Mouse (Mus musculus): Measurements from ENCODE around the gene Palm2. TPM values are rescaled to one million over a fixed set of nuclear protein-coding genes. Genes with fewer than 3 reads are reported as not detected.

Gene Palm2
- polyA plus RNA-seq, 1 experiment from 2014 or later = 0.58 TPM

GRCm38 (mm10) chr4:57434705-57435360, 786 bp downstream of the Palm2 start:
- Histone ChIP-seq H3K36me3 (ENCODE audit: control insufficient read depth, insufficient read depth, low read length) (no peaks in the 10 kb centered on the region), H3K27me3 (ENCODE audit: control insufficient read depth, insufficient read depth, low read length) (peaks cover 28% of the 10 kb centered on the region), H3K27ac (ENCODE audit: low read depth, low read length) (no peak overlapping the region), H3K9me3 (ENCODE audit: control insufficient read depth, low read length) (no peaks in the 10 kb centered on the region), H3K4me2 (replicated peaks; ENCODE audit: low read depth, low read length) (peak overlapping the region; percentile 99), H3K4me1 (ENCODE audit: control insufficient read depth, insufficient read depth, low read length) (0 out of 2 replicates have a peak, but pooled peaks cover 3% of the 10 kb centered on the region), H3K9ac (ENCODE audit: low read depth, low read length) (peak overlapping the region; percentile 44; the same call in 1 of the 2 replicates), H3K4me3 (ENCODE audit: low read length) (peak overlapping the region; percentile 60)
- ATAC-seq (ENCODE audit: low FRiP score, low TSS enrichment) = 0 out of 2 replicates have a peak, but pooled peaks have one; percentile 5
- WGBS = 17% methylated on average over 19 of the region's 19 CpGs

- no peaks in the 10 kb centered on the region for H3K36me3 ChIP-seq (ENCODE audit: control insufficient read depth, insufficient read depth, low read length)
- H3K27ac ChIP-seq (ENCODE audit: low read depth, low read length) = no peak overlapping the region
- H3K4me1 ChIP-seq (ENCODE audit: control insufficient read depth, insufficient read depth, low read length) = 0 out of 2 replicates have a peak, but pooled peaks cover 3% of the 10 kb centered on the region
- no peak overlapping the region for H3K4me3 ChIP-seq (ENCODE audit: low read length)
- no peak for ATAC-seq (ENCODE audit: low FRiP score, low TSS enrichment)
- 61% methylated on average over 4 of the region's 4 CpGs for WGBS
- no peak overlapping the region for H3K9ac ChIP-seq (ENCODE audit: low read depth, low read length)
- no peak overlapping the region for H3K4me2 ChIP-seq (replicated peaks; ENCODE audit: low read depth, low read length)
- no peaks in the 10 kb centered on the region for H3K9me3 ChIP-seq (ENCODE audit: control insufficient read depth, low read length)
- H3K27me3 ChIP-seq (ENCODE audit: control insufficient read depth, insufficient read depth, low read length) = peaks cover 28% of the 10 kb centered on the region
Measured at GRCm38 (mm10) chr4:57436286-57436685, 2.2 kb downstream of the Palm2 start.

GRCm38 (mm10) chr4:57446082-57446481, 12.0 kb downstream of the Palm2 start:
- Histone ChIP-seq H3K4me2 (replicated peaks; ENCODE audit: low read depth, low read length) (no peak overlapping the region), H3K4me3 (ENCODE audit: low read length) (no peak overlapping the region), H3K4me1 (ENCODE audit: control insufficient read depth, insufficient read depth, low read length) (no peaks in the 10 kb centered on the region), H3K9ac (ENCODE audit: low read depth, low read length) (no peak overlapping the region), H3K27ac (ENCODE audit: low read depth, low read length) (no peak overlapping the region), H3K36me3 (ENCODE audit: control insufficient read depth, insufficient read depth, low read length) (no peaks in the 10 kb centered on the region), H3K9me3 (ENCODE audit: control insufficient read depth, low read length) (no peaks in the 10 kb centered on the region), H3K27me3 (ENCODE audit: control insufficient read depth, insufficient read depth, low read length) (no peaks in the 10 kb centered on the region)
- ATAC-seq (ENCODE audit: low FRiP score, low TSS enrichment) = no peak
- 71% methylated on average over 2 of the region's 2 CpGs for WGBS

- no peak overlapping the region for H3K4me2 ChIP-seq (replicated peaks; ENCODE audit: low read depth, low read length)
- H3K27ac ChIP-seq (ENCODE audit: low read depth, low read length) = no peak overlapping the region
- no peak for ATAC-seq (ENCODE audit: low FRiP score, low TSS enrichment)
- no peak overlapping the region for H3K9ac ChIP-seq (ENCODE audit: low read depth, low read length)
- no peak overlapping the region for H3K4me3 ChIP-seq (ENCODE audit: low read length)
- WGBS = 81% methylated on average over 4 of the region's 4 CpGs
- H3K4me1 ChIP-seq (ENCODE audit: control insufficient read depth, insufficient read depth, low read length) = no peaks in the 10 kb centered on the region
- H3K27me3 ChIP-seq (ENCODE audit: control insufficient read depth, insufficient read depth, low read length) = no peaks in the 10 kb centered on the region
- H3K36me3 ChIP-seq (ENCODE audit: control insufficient read depth, insufficient read depth, low read length) = no peaks in the 10 kb centered on the region
- H3K9me3 ChIP-seq (ENCODE audit: control insufficient read depth, low read length) = no peaks in the 10 kb centered on the region
Measured at GRCm38 (mm10) chr4:57446854-57447444, 12.9 kb downstream of the Palm2 start.

GRCm38 (mm10) chr4:57451896-57452295, 17.8 kb downstream of the Palm2 start:
- no peaks in the 10 kb centered on the region for H3K4me1 ChIP-seq (ENCODE audit: control insufficient read depth, insufficient read depth, low read length)
- no peak overlapping the region for H3K27ac ChIP-seq (ENCODE audit: low read depth, low read length)
- ATAC-seq (ENCODE audit: low FRiP score, low TSS enrichment) = no peak
- 22% methylated on average over 3 of the region's 3 CpGs for WGBS
- no peaks in the 10 kb centered on the region for H3K27me3 ChIP-seq (ENCODE audit: control insufficient read depth, insufficient read depth, low read length)
- H3K9me3 ChIP-seq (ENCODE audit: control insufficient read depth, low read length) = no peaks in the 10 kb centered on the region
- no peaks in the 10 kb centered on the region for H3K36me3 ChIP-seq (ENCODE audit: control insufficient read depth, insufficient read depth, low read length)
- H3K9ac ChIP-seq (ENCODE audit: low read depth, low read length) = no peak overlapping the region
- H3K4me2 ChIP-seq (replicated peaks; ENCODE audit: low read depth, low read length) = no peak overlapping the region
- H3K4me3 ChIP-seq (ENCODE audit: low read length) = no peak overlapping the region

- 95% methylated on average over 5 of the region's 5 CpGs for WGBS
- no peaks in the 10 kb centered on the region for H3K9me3 ChIP-seq (ENCODE audit: control insufficient read depth, low read length)
- no peak overlapping the region for H3K27ac ChIP-seq (ENCODE audit: low read depth, low read length)
- no peak overlapping the region for H3K4me3 ChIP-seq (ENCODE audit: low read length)
- H3K4me1 ChIP-seq (ENCODE audit: control insufficient read depth, insufficient read depth, low read length) = no peaks in the 10 kb centered on the region
- no peaks in the 10 kb centered on the region for H3K36me3 ChIP-seq (ENCODE audit: control insufficient read depth, insufficient read depth, low read length)
- ATAC-seq (ENCODE audit: low FRiP score, low TSS enrichment) = no peak
- H3K4me2 ChIP-seq (replicated peaks; ENCODE audit: low read depth, low read length) = no peak overlapping the region
- no peak overlapping the region for H3K9ac ChIP-seq (ENCODE audit: low read depth, low read length)
- no peaks in the 10 kb centered on the region for H3K27me3 ChIP-seq (ENCODE audit: control insufficient read depth, insufficient read depth, low read length)
Measured at GRCm38 (mm10) chr4:57452661-57453060, 18.6 kb downstream of the Palm2 start.

- ATAC-seq (ENCODE audit: low FRiP score, low TSS enrichment) = no peak
- no peak overlapping the region for H3K27ac ChIP-seq (ENCODE audit: low read depth, low read length)
- H3K4me1 ChIP-seq (ENCODE audit: control insufficient read depth, insufficient read depth, low read length) = no peaks in the 10 kb centered on the region
- no peak overlapping the region for H3K4me2 ChIP-seq (replicated peaks; ENCODE audit: low read depth, low read length)
- WGBS = 49% methylated on average over 2 of the region's 3 CpGs
- no peaks in the 10 kb centered on the region for H3K9me3 ChIP-seq (ENCODE audit: control insufficient read depth, low read length)
- H3K27me3 ChIP-seq (ENCODE audit: control insufficient read depth, insufficient read depth, low read length) = no peaks in the 10 kb centered on the region
- H3K9ac ChIP-seq (ENCODE audit: low read depth, low read length) = no peak overlapping the region
- H3K36me3 ChIP-seq (ENCODE audit: control insufficient read depth, insufficient read depth, low read length) = no peaks in the 10 kb centered on the region
- H3K4me3 ChIP-seq (ENCODE audit: low read length) = no peak overlapping the region
Measured at GRCm38 (mm10) chr4:57462378-57462777, 28.3 kb downstream of the Palm2 start.

GRCm38 (mm10) chr4:57482435-57482834, 48.4 kb downstream of the Palm2 start:
- no peak overlapping the region for H3K4me3 ChIP-seq (ENCODE audit: low read length)
- no peak for ATAC-seq (ENCODE audit: low FRiP score, low TSS enrichment)
- no peaks in the 10 kb centered on the region for H3K9me3 ChIP-seq (ENCODE audit: control insufficient read depth, low read length)
- no peaks in the 10 kb centered on the region for H3K4me1 ChIP-seq (ENCODE audit: control insufficient read depth, insufficient read depth, low read length)
- H3K36me3 ChIP-seq (ENCODE audit: control insufficient read depth, insufficient read depth, low read length) = no peaks in the 10 kb centered on the region
- H3K27me3 ChIP-seq (ENCODE audit: control insufficient read depth, insufficient read depth, low read length) = no peaks in the 10 kb centered on the region
- H3K9ac ChIP-seq (ENCODE audit: low read depth, low read length) = no peak overlapping the region
- 79% methylated on average over 7 of the region's 7 CpGs for WGBS
- no peak overlapping the region for H3K4me2 ChIP-seq (replicated peaks; ENCODE audit: low read depth, low read length)
- no peak overlapping the region for H3K27ac ChIP-seq (ENCODE audit: low read depth, low read length)

- WGBS = 85% methylated on average over 3 of the region's 3 CpGs
Measured at GRCm38 (mm10) chr4:57486392-57486791, 52.3 kb downstream of the Palm2 start.

More at GRCm38 (mm10) chr4:57486392-57486791, 52.3 kb downstream of the Palm2 start:
- Histone ChIP-seq H3K9me3 (ENCODE audit: control insufficient read depth, low read length) (no peaks in the 10 kb centered on the region), H3K4me2 (replicated peaks; ENCODE audit: low read depth, low read length) (no peak overlapping the region), H3K27ac (ENCODE audit: low read depth, low read length) (no peak overlapping the region), H3K9ac (ENCODE audit: low read depth, low read length) (no peak overlapping the region), H3K27me3 (ENCODE audit: control insufficient read depth, insufficient read depth, low read length) (no peaks in the 10 kb centered on the region), H3K36me3 (ENCODE audit: control insufficient read depth, insufficient read depth, low read length) (no peaks in the 10 kb centered on the region), H3K4me1 (ENCODE audit: control insufficient read depth, insufficient read depth, low read length) (no peaks in the 10 kb centered on the region), H3K4me3 (ENCODE audit: low read length) (no peak overlapping the region)
- ATAC-seq (ENCODE audit: low FRiP score, low TSS enrichment) = no peak

Data from kidney, embryonic 14.5 days (tissue).